Mouse (Mus musculus) erythroblast, embryonic 14.5 days (primary cell): Measurements from ENCODE around the gene Stxbp1.

ENCODE experiments used
- GATA1 ChIP-seq: IDR thresholded peaks from 2 replicates; pipeline ENCODE4 v1.6.1; 2012; ENCODE audit warnings: low read length, inconsistent platforms, mixed read lengths
- TAL1 ChIP-seq: IDR thresholded peaks from 3 replicates; pipeline ENCODE4 v1.6.1; 2012; ENCODE audit warnings: low read length, inconsistent platforms, mixed read lengths

GRCm38 (mm10) chr2:32772626-32773279 lies 74.3 kb downstream of the Stxbp1 start:
- TF ChIP-seq GATA1 (no peak), TAL1 (no peak)
